Mouse (Mus musculus): ENCODE results near the gene Plvap.

Plvap gene

DNA sequence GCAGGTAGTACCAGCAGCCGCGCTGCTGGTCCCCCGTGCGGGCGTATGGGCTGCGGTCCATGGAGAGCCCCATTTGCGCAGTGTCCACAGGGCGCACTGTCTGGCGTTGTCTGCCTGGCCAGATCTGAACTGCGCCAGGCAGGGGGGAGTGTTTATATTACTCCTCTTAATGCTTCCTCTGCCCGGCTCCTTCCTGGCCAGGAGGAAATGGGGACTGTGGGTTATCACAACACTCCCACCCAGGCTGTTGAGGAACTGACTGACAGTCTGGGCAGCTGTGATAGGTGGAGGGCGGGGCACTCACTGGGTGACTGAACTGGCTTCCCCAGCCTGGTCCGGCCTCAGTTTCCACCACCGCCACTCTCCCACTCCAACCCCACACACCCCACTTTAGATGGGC is at the start of gene Plvap:
Gene Plvap, minus strand, starts transcription at position 109 of the 400 bp plus-strand sequence.
- DNase-seq (ENCODE audit: low read depth, low spot score) = no peak

DNA sequence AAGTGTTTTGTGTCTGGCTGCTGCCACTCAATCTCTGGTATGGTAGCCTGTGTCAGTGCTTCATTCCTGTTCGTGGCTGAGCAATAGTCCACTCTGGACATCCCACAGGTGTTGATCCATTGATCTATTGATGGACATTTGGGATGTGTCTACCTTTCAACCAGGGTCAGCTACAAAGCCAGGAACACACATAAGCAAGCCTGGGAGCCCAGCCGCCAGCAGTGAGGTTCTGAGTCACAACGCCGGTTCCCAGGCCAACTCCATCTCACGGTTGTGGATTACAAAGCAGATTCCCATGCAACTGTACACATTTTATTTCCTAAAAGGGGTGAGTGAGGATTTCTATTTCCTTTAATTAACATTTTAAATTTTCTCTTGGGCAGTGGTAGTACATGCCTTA is 49.2 kb upstream of the Plvap start:
- DNase-seq (ENCODE audit: low read depth, low spot score) = no peak

DNA sequence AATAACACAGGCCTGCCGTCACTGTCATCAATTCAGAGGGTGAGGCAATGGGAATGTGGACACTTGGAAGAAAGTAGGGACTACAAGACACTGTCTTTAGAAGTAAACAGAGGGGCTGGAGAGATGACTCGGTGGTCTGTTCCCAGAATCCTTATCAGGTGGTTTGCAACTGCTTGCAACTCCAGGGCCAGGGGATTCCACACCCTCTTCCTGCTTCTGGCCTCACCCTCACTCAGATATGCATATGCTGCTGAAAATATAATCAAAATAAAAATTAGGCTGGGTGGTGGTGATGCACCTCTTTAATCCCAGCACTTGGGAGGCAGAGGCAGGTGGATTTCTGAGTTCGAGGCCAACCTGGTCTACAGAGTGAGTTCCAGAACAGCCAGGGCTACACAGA is 48.5 kb upstream of the Plvap start:
- no peak for DNase-seq (ENCODE audit: low read depth, low spot score)

DNA sequence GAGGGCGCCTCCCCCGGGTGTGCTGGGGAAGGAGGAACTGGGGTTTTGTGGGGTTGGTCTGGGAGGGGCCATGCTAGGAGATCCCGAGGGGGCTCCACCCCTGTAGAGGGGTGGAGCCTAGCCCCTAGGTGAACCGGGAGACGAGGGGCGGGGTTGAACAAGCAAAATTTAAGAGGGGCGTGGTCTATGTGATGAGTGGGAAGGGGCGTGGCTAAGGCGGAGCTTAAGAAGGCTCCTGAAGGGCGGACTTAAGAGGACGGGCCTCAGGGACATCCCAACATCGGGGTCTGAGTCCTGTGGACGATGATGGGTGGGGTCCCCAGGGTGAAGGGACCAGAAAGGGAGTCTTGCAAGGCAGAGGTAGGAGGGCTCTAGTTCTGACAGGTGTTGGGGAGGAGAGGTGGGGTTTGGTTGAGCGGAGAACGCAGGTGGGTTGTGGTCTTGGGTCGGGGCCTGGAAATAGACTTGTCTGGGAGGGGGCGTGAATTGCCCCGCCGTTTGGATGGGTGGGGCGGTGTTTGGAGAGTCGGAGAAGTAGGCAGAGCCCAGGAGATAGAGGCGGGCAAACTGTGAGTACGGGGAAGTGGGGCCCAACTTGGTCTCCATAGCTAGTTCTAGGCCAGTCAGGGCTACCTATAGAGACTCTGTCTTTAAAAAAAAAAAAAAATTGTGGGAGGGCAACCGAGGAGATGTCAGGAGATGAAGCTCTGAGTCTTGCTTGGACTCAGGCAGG is 47.6 kb upstream of the Plvap start:
- no peak for DNase-seq (ENCODE audit: low read depth, low spot score)

DNA sequence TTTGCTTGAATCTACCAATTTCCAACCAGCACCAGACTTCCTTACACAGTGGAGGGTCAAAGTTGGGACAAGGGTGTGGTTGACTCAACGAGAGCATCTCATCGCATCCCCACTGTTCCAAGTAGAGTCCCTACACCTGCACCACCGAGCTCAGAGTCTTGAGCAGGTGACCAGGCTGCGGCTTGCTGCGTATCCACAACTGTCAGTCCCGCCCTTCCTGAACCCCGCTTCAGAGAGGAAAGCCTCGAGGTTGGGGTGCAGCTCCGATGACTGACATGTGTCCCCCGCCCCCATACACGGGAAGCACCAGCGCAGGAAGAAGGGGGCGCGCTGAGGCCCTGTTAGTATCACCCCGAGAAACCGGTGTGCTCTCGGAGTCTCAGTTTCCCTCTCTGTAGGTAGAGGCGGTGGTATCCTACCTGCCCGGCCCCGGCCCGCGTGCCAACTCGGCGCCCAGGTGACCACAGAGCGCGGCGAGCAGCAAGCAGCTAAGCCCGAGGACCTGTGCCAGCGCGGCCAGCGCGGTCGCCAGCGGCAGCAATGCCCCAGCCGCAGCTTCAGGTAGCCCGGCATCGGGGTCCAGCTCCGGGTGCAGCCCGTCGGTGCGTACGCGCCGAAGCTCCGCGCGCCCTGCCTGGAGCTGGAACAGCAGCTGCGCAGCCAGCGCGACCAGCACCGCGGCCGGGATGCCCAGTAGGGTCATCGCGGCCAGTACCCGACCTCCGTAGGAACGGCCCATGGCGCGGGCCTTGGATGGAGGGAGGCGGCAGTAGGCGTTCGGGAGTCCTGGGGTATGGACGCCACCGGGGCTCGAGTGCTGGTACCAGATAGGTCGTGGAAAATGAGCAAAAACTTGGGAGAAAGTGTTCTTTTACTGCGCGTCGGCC is 46.8 kb upstream of the Plvap start, which contains the start of gene Tmem221:
Gene Tmem221, minus strand, starts transcription at position 801 of the 887 bp plus-strand sequence.
- DNase-seq (ENCODE audit: low read depth, low spot score) = no peak

DNA sequence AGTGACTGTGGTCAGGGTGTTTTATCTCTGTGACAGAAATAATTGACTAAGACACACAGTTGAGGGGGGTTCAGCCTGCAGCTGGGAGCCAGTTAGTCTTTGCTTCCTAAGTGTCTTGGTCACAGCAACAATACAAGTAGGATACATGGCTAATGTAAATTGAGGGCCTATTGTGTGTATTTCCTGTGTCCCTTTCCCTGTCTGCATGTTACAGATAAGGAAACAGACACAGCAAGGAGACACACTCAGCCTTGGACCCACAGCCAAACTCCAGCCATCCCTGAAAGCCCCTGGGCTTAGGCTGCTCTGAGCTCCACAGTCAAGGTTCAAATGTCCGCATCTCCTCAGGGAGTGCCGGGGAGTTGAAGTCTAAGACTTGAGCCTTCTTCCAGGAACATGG is 43.1 kb upstream of the Plvap start:
- no peak for DNase-seq (ENCODE audit: low read depth, low spot score)

DNA sequence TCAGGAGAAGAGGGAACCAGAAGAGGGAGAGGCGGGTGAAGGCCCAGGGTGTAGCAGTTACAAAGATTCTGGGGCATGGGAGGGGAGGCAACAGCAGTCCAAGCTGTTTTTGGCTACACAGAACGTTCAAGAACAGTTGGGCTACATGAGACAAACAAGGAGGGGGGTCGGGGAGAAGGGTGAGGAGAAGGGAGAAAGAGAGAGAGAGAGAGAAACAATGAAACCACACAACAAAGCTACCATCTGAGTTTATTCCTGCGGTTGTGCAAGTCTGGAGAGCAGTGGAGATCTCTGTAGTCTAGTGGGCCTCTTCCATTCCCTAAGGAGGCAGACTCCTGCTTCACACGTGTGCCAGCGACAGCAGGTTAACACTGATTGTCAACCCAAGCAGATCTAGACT is 42.4 kb upstream of the Plvap start:
- no peak for DNase-seq (ENCODE audit: low read depth, low spot score)

DNA sequence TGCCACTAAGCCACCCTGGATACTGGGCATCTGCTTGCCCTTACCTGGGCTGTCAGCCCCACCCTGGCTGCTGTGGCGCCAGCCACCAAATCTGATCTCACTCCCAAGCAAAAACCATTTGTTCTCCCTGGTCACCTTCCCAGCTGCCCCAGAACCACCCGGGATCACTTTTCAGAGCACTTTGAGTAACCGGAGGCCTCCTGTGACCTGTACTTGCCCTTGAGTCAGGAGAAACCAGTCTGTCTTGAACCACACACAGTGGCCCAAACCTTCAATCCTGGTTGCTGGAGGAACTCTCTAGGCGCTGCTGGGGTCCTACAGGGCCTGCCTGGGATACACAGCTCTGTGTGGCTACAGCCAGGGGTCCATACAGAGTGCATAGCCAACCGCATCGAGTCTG is 41.2 kb upstream of the Plvap start:
- no peak for DNase-seq (ENCODE audit: low read depth, low spot score)

DNA sequence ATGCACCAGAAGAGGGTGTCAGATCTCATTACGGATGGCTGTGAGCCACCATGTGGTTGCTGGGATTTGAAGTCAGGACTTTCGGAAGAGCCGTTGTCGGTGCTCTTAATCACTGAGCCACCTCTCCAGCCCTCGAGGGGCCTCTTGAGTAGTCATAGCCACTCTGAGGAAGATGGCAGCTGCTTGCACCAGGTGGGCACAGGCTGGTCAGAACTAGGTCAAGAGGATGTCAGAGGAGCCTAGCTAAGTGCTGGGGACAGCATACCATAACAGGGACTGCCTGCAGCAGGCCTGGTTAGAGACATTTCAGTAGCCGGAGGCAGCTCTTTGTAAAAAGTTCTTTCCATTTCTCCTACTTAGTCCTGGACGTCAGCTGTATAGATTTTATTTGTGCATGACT is 39.2 kb upstream of the Plvap start:
- DNase-seq (ENCODE audit: low read depth, low spot score) = no peak

DNA sequence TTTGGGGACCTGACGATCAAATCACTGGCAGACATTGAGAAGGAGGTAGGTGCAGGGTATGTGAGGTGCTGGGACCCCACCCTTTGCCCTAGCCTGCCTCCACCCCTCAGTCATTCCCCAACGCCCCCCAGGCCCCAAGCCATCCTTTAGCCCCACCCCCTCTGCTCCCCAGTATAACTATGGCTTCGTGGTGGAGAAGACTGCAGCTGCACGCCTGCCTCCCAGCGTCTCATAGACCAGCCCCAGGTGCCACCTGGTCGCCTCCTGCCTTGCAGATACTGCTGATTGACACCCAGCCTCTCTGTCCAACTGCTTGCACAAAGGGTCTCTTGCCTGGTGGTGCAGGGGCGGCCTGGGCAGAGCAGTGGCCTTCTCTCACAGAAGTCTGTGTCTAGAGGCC is 36.0 kb upstream of the Plvap start:
- no peak for DNase-seq (ENCODE audit: low read depth, low spot score)

DNA sequence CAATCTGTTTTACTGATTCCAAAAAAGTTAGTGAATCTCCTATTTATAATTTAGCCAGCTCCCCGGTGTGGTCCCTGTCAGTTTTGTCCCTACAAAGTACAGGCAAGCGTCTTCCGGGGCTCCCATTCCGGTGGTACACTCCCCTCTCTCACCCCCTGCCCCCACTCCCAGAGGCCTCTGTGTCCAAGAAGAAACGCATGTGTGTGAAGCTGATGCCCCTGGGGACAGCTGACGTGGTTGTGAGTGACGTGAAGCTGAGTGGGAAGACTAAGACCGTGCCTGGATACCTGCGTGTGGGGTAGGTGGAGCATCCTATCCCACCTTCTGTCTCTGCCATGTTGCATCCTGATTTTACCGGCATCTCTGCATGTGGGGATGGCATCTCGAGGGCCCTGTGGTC is 33.5 kb upstream of the Plvap start:
- DNase-seq (ENCODE audit: low read depth, low spot score) = no peak

DNA sequence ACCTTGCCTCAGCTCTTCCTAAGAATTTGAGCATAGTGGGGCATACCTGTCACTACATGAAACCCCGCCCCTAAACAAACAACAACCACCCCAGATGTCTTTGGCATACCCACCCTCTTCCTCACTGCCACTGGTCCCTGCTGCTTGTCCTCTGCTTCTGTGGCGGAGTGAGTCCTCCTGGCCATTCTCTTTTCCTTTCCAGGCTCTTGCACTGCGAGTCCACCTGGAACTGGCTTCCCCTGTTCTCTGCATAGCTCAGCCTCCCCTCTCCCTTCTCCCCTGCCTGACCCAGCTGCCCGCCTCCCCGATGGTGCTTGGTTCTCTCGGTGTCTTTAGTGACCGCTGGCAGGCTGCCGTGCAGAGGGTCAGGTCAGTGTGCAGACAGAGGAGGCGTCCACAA is 32.2 kb upstream of the Plvap start:
- DNase-seq (ENCODE audit: low read depth, low spot score) = no peak

DNA sequence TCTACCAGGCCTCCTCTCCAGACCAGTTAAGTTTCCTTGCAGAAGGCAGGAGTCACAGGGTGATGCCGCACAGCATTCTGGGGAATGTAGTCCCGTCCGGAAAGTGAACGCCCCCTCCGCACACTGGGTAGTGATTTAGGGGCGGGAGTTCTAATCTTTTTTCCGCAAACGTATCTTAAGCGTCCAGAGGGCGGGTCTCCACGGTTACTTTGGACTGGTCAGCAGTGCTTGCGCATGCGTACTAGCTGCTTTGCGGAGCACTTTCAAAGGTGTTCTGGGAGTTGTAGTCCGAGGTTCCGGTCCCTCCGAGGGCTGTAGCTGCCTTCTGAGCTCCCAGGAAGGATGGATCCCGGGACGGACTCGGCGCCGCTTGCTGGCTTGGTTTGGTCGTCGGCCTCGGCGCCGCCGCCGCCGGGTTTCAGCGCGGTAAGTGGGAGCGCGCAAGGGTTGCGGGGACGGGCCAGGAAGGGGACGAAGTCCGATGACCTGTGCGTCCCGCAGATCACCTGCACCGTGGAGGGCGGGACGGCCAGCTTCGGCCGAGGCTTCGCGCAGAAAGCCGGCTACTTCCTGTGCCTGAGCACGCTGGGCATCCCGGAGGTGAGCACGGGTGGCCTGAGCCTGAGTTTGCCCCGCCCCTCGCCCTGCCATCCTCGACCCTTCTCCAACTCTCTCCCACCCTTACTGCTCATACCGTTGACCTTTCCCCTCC is 31.2 kb upstream of the Plvap start, which contains the start of gene Mvb12a:
Gene Mvb12a, plus strand, starts transcription at position 291 of the 712 bp plus-strand sequence.
- peak; percentile 100 for DNase-seq (ENCODE audit: low read depth, low spot score)

DNA sequence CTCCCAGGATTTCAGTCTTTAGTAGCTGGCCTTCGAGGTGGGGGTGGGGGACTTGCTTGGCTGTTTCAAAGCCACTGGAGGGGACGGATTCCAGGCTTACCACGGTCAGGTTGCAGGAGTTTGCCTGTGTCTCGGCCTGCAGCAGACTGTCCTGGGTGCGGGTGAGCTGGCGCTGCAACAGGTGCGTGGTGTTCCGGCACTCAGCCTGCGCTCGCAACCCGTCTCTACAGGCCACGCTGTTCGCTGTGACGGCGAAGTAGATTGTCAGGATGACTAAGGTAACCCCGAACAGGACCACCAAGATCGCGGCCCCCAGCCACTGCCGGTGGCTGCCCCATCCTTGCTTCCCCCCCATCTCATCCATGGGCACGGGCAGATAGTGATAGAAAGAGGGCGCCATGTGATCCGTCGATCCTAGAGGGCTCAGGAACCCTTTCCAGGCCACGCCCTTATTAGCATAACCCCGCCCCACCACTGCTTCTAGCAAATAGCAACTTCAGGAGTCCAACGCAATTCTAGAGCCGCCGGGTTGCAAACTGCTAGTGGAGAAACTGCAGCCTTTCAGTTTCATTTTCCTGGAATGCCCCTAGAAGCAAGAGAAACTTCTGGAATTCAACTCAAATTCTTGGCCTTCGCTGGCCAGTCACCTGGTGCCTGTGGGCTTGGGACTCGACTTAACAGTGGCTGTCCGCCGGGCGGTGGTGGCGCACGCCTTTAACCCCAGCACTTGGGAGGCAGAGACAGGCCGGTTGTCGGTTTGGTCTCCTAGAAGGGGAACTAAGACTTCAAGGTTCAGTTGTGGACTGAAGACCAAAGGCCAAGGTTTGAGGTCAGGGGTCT is 25.7 kb upstream of the Plvap start, which contains the start of gene Bst2:
Gene Bst2, minus strand, starts transcription at position 429 of the 840 bp plus-strand sequence.
- DNase-seq (ENCODE audit: low read depth, low spot score) = peak; percentile 96

DNA sequence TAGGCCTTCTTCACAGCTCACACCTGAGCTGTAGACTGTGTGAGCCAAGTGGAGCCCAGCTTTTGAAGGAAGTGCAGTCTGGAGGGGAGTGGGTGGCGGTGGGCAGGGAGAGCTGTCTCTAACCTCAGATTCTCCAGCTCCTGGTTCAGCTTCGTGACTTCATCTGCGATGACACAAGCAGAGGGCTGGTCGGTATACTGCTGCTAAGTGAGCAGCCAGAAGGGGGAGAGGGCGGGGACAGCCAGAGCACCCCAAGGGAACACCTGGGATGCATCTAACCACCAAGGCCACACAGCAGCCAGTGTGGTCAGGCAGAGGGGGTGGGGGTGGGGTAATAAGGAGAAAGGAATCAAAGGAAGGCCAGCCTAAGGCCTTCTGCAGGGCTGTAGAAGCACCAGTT is 24.1 kb upstream of the Plvap start:
- DNase-seq (ENCODE audit: low read depth, low spot score) = no peak

DNA sequence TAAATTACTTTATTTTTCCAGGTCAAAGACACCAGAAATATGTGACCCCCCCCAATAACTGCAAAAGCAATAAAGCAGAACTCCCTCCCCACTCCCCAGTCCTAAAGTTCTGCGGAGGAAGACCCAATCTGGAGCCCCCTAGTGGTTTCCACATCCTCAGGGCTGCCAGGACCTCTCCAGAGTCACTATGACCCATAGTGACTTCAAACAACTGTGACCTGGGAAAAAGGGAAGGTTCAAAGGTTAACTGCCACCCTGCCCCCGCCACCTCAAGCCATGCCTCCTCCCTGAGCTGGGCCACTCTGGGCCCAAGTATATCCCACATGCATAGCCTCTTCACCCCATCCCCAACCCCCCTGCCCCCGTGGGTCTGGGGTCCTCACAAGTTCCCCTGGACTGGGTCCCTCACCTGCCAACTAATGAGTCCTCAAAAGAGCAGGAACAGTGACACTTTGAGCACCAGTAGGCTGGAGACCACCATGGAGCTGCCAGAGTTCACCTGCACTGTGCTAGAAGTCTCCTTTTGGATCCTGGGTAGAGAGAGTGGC is 22.8 kb upstream of the Plvap start:
- no peak for DNase-seq (ENCODE audit: low read depth, low spot score)

DNA sequence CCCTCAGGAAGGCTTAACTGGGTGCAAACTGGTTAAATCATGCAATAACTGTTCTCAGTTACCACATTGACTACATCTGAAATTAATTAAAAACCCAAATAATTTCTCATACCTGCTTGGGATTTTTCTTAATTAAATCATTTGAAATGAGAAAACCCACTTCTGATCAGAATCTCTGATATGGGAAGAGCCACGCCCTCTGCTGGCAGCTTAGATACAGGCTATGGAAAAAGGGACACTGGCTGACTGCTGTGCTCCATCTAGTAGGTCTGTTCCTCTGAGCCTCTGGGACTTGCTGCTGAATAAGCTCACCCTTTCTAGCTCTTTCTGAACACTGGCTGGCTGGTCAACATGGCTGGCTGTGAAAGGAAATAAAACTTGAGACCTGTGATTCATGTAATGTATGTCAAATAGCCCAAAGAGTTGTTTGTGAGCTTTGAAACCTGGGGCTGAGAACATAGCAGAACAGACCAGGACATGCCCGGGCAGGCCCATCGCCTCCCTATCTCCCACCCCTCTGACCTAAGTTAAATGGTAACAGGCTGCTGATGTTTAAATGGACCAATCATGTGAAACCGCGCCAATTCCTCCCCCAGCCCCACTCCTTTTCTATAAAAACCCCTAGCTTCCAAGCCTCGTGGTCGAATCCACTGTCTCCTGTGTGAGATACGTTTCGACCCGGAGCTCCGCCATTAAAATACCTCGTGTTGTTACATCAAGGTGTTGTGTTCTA is 19.3 kb upstream of the Plvap start:
- DNase-seq (ENCODE audit: low read depth, low spot score) = peak; percentile 59

DNA sequence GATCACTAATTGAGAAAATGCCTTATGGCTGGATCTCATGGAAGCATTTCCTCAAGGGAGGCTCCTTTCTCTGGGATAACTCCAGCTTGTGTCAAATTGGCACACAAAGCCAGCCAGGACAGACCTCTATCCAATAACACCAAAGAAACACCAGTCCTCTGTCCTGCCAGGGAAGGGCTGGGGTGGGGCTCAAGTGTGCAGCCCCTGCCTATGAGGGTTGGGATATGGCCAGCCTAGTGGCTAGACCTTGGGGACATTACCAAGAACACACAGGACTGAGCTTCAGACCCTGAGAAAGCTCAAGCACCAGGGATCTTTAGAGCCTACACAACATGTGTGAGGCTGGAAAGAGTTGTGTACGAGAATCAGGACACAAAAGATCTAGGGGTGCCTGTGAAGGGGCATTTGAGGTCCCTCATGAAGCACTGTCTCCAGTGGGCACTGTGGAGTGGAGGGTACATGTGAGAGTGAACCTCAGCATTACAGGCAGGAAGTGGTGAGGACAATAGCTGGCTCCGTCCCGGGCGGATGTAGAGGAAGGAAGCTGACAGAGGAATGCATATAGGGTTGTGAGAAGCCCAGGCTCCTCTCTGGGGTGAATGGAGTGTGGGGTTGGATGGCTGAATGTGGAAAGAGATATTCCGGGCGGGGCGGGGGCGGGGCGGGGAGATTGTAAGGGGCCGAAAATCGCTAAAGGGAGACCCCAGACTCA is 17.0 kb upstream of the Plvap start:
- no peak for DNase-seq (ENCODE audit: low read depth, low spot score)

DNA sequence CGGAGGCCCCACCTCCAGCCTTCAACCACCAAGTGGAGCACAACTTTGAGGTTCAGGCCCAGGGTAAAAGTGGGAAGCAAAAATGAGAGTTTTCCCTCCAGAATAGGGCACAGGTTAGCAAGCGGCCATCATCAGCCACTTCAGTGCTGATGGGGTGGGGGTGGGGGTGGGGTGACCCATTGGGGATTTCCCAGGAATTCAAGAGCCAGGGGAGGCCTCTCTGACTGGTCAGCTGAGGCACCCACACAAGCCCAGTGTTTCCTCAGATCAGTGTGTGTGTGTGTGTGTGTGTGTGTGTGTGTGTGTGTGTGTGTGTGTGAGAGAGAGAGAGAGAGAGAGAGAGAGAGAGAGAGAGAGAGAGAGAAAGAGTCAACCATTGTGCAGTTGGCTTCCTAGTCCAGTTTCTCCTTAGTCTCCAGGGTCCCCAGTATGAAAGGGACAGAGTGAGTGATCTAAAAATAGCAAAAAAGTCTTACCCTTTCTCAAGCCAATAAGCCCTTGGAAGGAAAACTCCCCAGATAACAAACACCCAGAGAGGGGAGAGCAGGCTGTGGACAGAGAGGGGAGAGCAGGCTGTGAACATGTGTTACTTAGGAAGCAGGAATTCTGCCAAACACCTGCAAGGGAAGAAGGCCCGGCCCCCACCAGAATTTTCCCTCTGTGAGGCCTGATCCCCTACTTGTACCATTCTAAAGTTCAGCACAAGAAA is 15.8 kb upstream of the Plvap start:
- DNase-seq (ENCODE audit: low read depth, low spot score) = no peak

Measured in 3T3-L1 (cell line).